Mouse (Mus musculus) ES-CJ7 (cell line): ENCODE results near the gene Krtap5-2.
"Not testable (repeated sequence)": the region's sequence is repeated elsewhere in the genome, so short reads cannot be mapped to it uniquely, and the experiment has no call there.

Experiments
- DNase-seq: peaks from one replicate; pipeline ENCODE4 v3.0.0; 2011; ENCODE audit warnings: low read depth, low spot score

Krtap5-2 gene

GRCm38 (mm10) chr7:142175905-142176304 lies at the start of gene Krtap5-2:
Gene Krtap5-2, minus strand, starts transcription at chr7:142176005.
- not testable (repeated sequence) for DNase-seq

DNA sequence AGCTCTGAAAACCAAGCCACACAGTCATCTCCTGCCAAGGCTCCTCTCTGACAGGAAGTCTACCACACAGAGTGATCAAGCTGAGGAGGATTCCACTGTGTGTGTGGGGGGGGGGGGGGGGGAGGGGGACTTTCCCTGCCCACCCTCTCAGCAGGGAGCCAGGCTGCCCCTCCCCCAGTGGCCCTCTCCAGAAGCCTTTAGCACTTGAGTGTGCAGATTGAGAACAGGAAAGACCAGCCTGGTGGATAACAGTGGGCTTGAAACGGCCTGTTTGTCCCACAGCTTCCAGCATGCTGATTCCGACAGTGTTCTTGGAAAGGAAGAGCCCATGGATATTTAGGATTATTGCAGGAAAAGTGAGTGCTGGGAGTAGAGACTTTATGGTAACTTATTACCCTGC lies 48.7 kb upstream of the Krtap5-2 start:
- no peak for DNase-seq

DNA sequence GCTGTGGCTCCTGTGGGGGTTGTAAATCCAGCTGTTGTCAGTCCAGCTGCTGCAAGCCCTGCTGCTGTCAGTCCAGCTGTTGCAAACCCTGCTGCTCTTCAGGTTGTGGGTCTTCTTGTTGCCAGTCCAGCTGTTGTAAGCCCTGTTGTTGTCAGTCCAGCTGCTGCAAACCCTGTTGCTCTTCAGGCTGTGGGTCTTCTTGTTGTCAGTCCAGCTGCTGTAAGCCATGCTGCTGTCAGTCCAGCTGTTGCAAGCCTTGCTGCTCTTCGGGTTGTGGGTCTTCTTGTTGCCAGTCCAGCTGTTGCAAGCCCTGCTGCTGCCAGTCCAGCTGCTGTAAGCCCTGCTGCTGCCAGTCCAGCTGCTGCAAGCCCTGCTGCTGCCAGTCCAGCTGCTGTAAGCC lies 36.3 kb upstream of the Krtap5-2 start:
- not testable (repeated sequence) for DNase-seq

- no peak for DNase-seq
These were observed 35.8 kb upstream of the Krtap5-2 start, which contains the start of gene Gm7579 for GRCm38 (mm10) chr7:142211559-142211958. Gene Gm7579, plus strand, starts transcription at chr7:142211859.

DNA sequence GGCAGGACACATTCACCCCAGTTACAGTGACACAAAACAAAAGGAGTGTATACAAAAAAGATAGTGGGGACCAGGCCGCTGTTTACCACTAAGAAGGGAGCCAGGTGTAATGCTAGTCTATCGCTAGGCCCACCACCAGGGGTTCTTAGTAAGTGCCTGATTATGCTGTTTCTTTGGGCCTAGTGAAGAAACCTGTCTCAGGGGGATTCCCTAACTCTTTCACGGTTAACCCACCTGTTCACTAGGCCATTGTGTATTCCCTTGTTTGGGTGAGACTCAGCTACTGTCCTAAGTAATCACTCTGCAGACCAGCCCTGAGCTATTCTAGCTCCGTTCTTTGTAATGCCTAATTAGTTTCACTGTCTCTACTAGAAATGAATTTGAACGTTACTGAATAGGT lies 31.1 kb upstream of the Krtap5-2 start:
- not testable (repeated sequence) for DNase-seq

DNA sequence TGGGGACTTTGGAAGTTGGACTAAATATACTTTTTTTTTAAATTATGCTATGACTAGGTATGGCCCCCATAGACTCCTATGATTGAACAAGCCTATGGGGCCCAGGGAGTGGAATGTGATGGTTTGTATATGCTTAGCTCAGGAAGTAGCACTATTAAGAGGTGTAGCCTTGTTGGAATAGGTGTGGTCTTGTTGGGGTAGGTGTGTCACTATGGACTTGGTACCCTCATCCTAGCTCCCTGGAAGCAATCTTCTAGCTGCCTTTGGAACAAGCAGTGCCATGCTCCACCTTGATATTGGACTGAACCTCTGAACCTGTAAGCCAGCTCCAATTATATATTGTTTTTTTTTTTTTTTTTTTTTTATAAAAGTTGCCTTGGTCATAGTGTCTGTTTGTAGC lies 29.7 kb upstream of the Krtap5-2 start:
- DNase-seq: no peak

- DNase-seq: no peak
These were observed 25.3 kb upstream of the Krtap5-2 start, which contains the start of gene Krtap5-3 for GRCm38 (mm10) chr7:142201064-142201463. Gene Krtap5-3, plus strand, starts transcription at chr7:142201364.

- no peak for DNase-seq
These were observed 22.9 kb upstream of the Krtap5-2 start for GRCm38 (mm10) chr7:142198748-142199147.

GRCm38 (mm10) chr7:142190289-142190688 lies 14.5 kb upstream of the Krtap5-2 start, which contains the start of gene Gm10153:
Gene Gm10153, minus strand, starts transcription at chr7:142190389.
- DNase-seq: no peak

- no peak for DNase-seq
These were observed 12.4 kb upstream of the Krtap5-2 start for GRCm38 (mm10) chr7:142188156-142188555.

GRCm38 (mm10) chr7:142181021-142181420 lies 5.2 kb upstream of the Krtap5-2 start:
- no peak for DNase-seq

DNA sequence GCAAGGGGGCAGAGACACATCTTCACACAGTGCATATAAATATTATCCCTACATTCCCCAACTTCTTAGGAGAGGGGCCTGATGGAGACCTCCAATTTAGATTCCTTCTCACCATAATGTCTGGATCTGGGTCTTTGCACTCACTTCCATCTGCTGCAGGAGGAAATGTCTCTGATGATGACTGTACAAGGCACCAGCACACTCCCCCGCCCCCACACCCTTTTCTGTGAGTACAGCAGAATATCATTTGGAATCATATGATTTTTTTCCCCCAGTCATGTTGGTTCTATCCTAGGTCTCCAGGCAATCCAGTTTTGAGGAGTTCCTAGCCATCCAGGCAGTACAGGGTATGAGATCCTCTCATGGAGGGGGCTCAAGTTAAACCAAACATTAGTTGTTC lies 2.9 kb upstream of the Krtap5-2 start:
- no peak for DNase-seq

DNA sequence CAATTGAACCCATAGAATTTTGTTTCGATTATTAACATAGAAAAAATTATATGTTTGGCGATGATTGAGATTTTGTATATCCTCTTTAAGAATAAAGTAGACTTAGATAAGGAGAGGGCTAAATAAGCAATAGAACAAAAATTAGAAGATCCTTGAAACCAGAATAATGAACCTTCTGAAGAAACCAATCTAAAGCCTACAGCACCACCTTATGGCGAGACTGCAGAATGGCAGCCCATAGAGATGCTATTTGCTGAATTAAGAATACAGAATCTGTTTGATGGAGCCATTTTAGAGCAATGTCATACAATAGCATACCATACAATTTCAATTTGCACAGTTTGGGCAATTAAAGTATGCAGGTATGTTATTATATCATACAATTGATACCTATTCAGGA lies 6.0 kb downstream of the Krtap5-2 start:
- peak; percentile 31 for DNase-seq

- not testable (repeated sequence) for DNase-seq
These were observed 10.2 kb downstream of the Krtap5-2 start, which contains the start of gene Gm4553 for GRCm38 (mm10) chr7:142165639-142166038. Gene Gm4553, minus strand, starts transcription at chr7:142165739.

DNA sequence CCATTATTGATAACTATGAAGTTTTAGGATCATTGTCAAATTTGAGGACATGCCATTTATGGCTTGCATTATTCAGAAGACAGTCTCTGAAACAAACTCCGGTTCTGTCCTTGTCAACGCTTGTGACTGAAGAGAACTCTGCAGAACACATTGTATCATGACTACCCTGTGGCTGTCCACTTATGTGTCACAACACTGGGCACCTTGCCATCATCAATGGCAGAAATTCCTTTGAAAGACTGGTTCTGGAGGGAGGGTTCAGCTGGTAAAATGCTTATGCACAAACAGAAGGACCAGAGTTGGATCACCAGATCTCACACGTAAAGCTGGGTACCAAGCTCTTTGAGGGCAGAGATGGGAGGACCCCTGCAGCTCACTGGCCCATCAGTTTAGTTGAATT lies 16.4 kb downstream of the Krtap5-2 start:
- DNase-seq: no peak

DNA sequence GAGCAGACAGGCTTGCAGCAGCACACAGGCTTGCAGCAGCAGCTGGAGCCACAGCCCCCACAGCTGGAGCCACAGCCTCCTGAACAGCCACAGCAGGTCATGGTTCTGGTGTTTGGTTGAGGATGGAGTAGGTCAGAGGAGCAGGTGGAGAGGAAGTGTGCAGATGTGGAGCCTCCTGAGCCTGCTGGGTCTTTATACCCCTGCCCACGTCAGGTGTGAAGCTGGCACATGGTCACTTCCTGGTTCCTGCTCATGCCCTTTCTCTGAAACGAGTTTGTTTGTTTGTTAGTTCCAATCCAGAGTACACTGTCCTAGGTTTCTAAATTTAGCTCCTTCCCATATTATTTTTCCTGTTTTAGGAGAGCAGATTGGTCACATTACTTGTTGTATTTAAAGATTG lies 18.8 kb downstream of the Krtap5-2 start, which contains the start of gene Gm29735:
Gene Gm29735 (minus strand): TSS at position 101 of the 400 bp plus-strand sequence.
- DNase-seq: not testable (repeated sequence)

DNA sequence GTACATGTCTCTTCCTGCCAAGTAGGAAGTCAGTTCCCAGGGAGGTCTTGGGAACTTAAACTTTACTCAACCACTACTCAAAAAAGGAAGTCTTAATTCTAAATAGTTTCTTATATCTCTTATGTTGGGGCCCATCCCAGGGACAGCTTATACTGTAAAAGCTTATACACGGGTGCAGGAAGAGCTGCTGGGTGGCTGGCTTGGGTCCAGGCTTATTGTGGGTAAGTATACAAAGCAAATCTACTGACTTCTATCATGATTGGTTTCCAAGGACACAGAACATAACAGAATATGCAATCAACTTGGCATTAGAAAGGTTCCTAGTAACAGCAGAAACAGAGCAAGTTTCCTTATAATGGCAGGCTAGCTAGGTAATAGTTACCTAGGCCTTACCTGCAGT lies 20.5 kb downstream of the Krtap5-2 start:
- no peak for DNase-seq

DNA sequence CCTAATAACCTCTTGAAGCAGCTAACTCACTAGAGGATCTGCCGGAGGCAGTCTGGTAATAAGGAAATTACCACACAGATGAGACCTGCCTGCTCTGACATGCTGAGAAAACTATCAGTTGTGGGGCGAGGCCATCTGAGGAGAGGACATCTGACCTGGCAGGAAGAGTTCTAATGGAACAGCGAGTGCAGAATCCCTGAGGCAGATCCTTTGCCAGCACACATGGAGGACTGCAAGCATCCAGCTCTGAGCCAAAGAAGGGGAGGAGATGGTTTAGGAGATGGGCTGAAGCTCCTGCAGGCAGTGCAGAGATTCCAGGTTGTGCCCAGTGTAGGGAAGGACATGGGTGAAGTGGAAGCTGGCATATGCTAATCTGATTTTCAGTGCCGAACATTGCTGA lies 23.6 kb downstream of the Krtap5-2 start:
- no peak for DNase-seq

DNA sequence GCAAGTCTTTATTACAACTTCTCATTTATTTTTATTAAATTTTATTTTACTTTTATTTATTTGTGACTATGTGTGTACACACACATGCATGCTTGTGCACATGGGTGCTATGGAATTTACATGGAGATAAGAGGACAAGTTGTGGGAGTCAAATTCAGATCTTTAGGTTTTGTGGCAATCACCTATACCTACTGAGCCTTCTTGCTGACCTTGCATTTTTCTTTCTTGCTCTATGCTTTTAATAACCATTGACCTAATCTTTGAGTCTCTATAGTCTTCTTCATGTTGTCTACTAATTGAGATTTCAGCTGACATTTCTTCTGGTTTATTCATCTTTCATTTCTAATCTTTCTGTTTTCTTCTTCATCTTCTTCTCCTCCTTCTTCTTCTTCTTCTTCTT lies 27.2 kb downstream of the Krtap5-2 start:
- no peak for DNase-seq

DNA sequence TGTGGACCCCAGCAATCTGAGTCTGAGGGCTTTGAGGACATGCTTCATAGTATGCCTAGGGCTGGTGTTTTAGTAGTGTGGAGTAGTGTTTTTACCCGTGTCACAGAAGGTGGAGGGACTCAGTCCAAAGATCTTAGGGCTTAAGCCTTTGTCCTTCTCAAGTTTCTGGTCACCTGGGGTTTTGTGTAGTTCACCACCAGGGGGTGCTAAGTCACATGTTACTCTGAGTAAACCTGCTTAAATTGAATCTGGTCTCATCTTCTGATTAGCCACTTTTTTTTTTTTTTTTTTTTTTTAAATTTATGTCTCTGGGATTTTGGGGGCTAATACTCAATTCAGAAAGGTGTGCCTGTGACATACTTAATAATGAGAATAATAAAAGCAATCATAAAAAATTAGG lies 29.8 kb downstream of the Krtap5-2 start:
- DNase-seq: peak; percentile 78

GRCm38 (mm10) chr7:142145413-142145940 lies 30.3 kb downstream of the Krtap5-2 start:
- peak; percentile 22 for DNase-seq

DNA sequence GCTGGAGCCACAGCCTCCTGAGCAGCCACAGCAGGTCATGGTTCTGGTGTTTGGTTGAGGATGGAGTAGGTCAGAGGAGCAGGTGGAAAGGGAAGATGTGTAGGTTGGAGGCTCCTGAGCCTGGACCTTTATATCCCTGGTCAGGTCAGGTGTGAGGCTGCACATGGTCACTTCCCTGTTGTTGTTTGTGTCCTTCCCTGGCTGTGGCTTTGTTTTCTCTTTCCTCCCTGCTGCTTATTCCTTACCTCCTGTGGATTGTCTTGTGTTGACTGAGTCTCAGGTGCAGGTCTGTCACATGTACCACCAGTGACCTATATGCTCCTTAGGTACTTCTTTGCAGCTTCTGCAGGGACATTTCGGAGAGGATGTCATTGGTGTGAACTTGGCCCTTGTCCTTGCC lies 31.3 kb downstream of the Krtap5-2 start, which contains the start of gene Gm45337:
Gene Gm45337 (minus strand): TSS at position 101 of the 400 bp plus-strand sequence.
- no peak for DNase-seq

GRCm38 (mm10) chr7:142143506-142144010 lies 32.2 kb downstream of the Krtap5-2 start:
- not testable (repeated sequence) for DNase-seq
